Mouse (Mus musculus): Measurements from ENCODE around the gene C1ql1.

Gene C1ql1

DNA sequence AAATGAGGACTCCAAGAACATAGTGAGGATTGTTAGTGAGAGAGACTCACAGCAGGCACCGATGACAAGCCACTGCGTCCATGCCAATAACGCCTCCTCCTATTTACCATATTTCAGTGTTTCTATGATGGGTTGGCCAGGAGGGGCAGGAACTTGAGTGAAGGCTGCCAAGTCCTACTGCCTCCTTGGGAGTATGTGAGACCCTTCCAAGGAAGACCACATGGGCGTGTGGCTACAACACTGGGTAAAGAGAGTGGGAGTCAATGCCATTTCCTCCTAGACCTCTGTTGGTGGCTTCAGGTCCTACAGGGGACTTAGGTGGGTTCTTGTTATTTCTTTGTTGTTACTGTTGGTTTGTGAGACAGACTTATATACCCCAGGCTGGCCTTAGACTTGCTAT, 45.3 kb downstream of the C1ql1 start:
- DNase-seq (ENCODE audit: low read depth) = no peak

DNA sequence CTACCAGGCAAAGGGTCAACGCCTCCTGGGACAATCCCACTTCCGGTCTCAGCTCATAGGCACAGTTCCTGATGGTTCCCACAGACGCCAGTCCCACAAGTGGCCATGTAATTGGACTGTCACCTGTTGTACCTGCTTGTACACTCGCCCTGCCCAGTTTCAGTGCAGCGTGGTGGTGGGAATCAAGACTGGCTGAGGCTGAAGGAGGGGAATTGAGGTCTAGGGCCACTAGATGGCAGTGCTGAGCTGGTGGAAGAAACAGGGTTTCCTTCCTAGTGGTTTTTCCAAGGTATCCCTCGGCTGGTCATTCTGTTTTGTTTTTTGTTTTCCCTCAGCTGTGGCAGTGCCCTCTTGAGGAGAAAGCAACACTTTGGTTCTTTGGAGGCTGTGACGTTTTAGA, 45.7 kb downstream of the C1ql1 start, which contains the start of gene Gfap:
TSS of gene Gfap (minus strand) at position 150 of the 400 bp plus-strand sequence.
- DNase-seq (ENCODE audit: low read depth) = peak; percentile 66

DNA sequence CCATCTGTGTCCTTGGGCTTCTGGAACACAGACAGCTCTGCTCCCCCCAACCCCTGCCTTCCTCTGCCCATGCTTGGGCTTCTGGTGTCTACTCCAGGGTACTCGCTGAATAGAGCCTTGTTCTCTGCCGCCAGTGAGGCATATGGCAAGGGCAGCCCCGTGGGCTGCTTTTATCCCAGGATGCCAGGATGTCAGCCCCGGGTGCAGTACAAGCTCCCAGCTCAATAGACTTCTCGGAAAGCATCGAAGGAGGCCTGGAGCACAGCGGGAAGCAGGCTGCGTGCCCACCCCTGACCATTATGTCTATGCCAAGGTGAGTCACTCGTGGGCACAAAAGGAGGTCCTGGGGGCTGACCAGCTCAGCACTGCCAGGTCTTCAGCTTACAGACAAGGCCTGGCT, 48.1 kb downstream of the C1ql1 start:
- no peak for DNase-seq (ENCODE audit: low read depth)

DNA sequence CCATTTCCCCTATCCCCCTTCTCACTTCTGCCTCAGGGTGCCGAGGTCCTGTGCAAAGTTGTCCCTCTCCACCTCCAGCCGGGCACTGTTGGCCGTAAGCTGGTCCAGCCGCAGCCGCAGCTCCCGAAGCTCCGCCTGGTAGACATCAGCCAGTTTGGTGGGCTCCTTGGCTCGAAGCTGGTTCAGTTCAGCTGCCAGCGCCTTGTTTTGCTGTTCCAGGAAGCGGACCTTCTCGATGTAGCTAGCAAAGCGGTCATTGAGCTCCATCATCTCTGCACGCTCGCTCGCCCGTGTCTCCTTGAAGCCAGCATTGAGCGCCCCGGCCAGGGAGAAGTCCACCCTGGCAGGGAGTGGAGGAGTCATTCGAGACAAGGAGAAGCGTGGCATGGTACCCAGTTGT, 49.8 kb downstream of the C1ql1 start:
- DNase-seq (ENCODE audit: low read depth) = no peak

DNA sequence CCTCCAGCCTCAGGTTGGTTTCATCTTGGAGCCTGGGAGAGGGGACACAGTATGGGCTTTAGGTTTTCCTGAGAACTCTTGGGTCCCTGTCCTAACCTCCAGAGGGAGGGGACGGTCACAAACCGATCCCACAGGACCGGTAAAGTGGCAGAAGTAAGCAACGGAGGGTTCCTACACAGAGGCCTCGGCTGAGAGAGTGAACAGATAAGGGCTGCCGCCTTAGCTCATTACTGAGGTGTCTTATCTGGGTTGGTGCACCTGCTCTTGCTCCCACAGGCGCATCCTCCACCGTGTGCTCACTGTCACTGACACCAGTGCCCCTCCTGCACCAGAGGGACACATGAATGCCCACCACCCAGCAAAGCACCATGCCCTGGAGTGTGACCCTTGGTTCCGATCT, 50.7 kb downstream of the C1ql1 start:
- DNase-seq (ENCODE audit: low read depth) = peak; percentile 69

DNA sequence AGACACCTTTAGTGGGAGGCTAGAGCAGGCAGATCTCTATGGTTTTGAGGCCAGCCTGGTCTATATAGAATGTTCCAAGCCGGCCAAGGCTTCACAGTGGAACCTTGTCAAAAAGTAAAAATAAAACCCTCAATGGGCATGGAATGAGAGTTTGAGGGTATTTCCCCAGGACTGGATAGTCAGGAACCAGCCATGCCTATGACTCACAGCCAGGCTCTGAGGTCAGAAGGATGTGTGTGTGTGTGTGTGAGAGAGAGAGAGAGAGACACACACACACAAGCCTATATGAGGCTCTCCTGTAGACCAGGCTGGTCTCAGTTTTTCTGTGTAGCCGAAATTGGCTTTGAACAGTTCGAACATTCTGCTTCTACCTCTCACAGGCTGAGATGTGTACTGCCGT, 51.8 kb downstream of the C1ql1 start:
- DNase-seq (ENCODE audit: low read depth) = no peak

DNA sequence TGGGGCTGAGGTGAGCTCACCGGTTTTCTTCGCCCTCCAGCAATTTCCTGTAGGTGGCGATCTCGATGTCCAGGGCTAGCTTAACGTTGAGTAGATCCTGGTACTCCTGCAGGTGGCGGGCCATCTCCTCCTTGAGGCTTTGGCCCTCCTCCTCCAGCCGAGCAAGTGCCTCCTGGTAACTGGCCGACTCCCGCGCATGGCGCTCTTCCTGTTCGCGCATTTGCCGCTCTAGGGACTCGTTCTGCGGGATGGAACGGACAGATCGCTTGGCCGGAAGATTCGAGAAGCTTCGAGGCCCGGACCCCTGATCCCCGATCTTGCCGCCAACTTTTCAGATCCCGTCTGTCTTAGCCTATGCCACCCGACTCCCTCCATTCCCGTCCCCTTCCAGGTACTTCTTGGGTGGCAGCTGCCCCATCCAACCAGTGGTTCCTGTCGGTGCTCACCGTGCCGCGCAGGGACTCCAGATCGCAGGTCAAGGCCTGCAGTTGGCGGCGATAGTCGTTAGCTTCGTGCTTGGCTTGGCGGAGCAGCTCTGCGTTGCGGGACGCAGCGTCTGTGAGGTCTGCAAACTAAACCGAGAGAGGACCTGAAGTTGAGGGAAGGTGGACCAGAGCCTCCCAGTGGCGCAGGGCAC, 53.4 kb downstream of the C1ql1 start:
- DNase-seq (ENCODE audit: low read depth) = peak; percentile 79

DNA sequence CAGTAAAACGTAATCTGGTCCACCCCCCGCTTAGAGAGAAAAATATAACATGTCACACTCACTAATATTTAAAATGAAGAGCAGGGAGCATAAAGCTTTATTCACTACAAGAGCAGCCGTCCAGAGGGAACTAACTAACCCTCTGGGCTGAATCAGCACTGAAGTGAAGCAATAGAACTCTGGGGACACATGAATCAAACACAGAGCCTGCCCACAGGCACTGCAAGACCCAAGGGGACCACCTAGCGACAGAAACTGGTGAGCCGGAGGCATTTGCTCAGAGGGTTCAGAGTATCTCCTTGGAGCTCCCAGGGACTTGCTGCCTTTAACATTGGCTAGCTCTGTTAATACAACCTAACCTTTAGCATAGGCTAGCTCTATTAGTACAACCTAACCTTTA, 56.4 kb downstream of the C1ql1 start:
- DNase-seq (ENCODE audit: low read depth) = no peak

Data from c-Kit-positive CD71-positive TER-119-negative erythroid progenitor cells, embryonic 14.5 days (primary cell).